Mouse (Mus musculus) bone marrow, adult 2 months (tissue): ENCODE data around the gene Olfr437. TPM values are rescaled to one million over a fixed set of nuclear protein-coding genes. Genes with fewer than 3 reads are reported as not detected.
"Not testable (repeated sequence)": the region's sequence is repeated elsewhere in the genome, so short reads cannot be mapped to it uniquely, and the experiment has no call there.

Source experiments
- H3K27ac ChIP-seq: fragments of 200-500 bp; 2 replicates; pipeline ENCODE4 v1.5.1; 2012; ENCODE audit warnings: low read depth, mild to moderate bottlenecking, control low read depth, inconsistent platforms, low read length; ENCODE audit not compliant: control insufficient read depth, poor library complexity, insufficient read depth
- H3K4me1 ChIP-seq: fragments of 200-500 bp; 2 replicates; pipeline ENCODE4 v1.6.1; 2011; ENCODE audit warnings: low read length; ENCODE audit not compliant: control insufficient read depth, insufficient read depth
- H3K4me3 ChIP-seq: fragments of 200-500 bp; replicated peaks from 2 replicates; pipeline ENCODE3; 2011; ENCODE audit warnings: mild to moderate bottlenecking, low read depth, low read length, control low read depth; ENCODE audit not compliant: control insufficient read depth
- CTCF ChIP-seq: fragments of 200-500 bp; IDR thresholded peaks from 2 replicates; pipeline ENCODE4 v1.5.1; 2011; ENCODE audit warnings: low read length, control low read depth; ENCODE audit not compliant: control insufficient read depth, insufficient read depth
- POLR2A ChIP-seq: fragments of 200-500 bp; IDR thresholded peaks from 2 replicates; pipeline ENCODE4 v1.6.1; 2011; ENCODE audit warnings: low read depth, mild to moderate bottlenecking, control low read depth, low read length, borderline replicate concordance; ENCODE audit not compliant: control insufficient read depth
- WGBS: fragments of 180-500 bp; shearing (Covaris S2); methylation state at CpG from one replicate; pipeline ENCODE4 v1.1.7; 2018; 5-methylcytosine and 5-hydroxymethylcytosine counted together
- polyA plus RNA-seq: library from polyadenylated mRNA; stranded (reverse); fragments of >200 nt; gene quantifications from 2 replicates; pipeline ENCODE4 v1.2.4, GENCODE M21; 2011; ENCODE audit warnings: low replicate concordance; ENCODE audit not compliant: missing spikeins, insufficient read depth, insufficient read length

Olfr437 gene
- polyA plus RNA-seq = not detected in 2 replicates

- H3K4me3 ChIP-seq = no peak within 1 kb of the TSS
- no peak within 1 kb of the TSS for H3K27ac ChIP-seq
- no peaks in the 10 kb centered on the region for H3K4me1 ChIP-seq
- no peak for TF ChIP-seq CTCF
- TF ChIP-seq POLR2A = no peak
- WGBS = 56% methylated on average over 3 of the region's 3 CpGs
Measured at GRCm38 (mm10) chr6:43162982-43163381, at the start of gene Olfr437. Gene Olfr437, plus strand, starts transcription at chr6:43163282.

DNA sequence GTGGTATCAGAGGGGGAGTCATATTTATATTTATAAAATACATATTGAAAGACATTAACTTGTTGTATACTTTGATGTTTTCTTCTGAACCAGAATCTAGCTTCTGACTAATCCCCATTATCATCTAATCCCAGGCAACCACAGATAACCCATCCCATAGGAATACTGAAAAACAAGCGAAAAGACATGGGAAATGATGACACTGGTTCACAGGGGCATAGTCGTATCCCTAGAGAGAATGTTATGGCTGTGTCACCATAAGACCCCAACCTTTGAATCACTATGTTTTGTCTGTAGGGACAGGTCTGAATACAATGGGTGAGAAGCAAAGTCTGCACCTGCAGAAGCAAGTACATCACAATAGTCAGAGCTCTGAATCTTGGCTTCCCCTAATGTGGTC is 16.8 kb upstream of the Olfr437 start, which contains the start of gene Olfr237-ps1:
TSS of gene Olfr237-ps1 (plus strand) at position 301 of the 400 bp plus-strand sequence.
- not testable (repeated sequence) for H3K4me3 ChIP-seq, H3K27ac ChIP-seq, H3K4me1 ChIP-seq
- 71% methylated on average over 2 of the region's 2 CpGs for WGBS

DNA sequence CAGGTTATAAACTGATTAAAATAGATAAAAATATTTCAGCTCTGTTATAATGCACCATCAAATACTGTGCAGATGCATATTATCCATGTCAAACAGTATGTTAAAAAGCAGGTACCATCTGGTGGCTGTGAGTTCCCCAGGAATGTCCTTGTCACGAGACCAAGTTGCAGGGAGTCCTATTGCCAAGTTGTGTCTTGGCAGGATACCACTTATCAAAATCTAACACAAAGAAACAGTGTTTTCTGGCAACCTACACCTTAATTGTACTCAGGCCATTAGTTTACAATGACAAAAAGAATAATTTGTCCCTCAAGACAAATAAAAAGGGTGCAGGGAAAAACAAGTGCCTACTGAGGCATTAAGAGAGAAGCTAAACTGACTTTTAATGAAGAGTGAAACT is 3.6 kb upstream of the Olfr437 start:
- Histone ChIP-seq H3K27ac (no peak overlapping the region), H3K4me3 (no peak overlapping the region), H3K4me1 (no peaks in the 10 kb centered on the region)
- no peak for TF ChIP-seq CTCF
- no peak for TF ChIP-seq POLR2A
- 64% methylated on average over 1 of the region's 1 CpGs for WGBS

DNA sequence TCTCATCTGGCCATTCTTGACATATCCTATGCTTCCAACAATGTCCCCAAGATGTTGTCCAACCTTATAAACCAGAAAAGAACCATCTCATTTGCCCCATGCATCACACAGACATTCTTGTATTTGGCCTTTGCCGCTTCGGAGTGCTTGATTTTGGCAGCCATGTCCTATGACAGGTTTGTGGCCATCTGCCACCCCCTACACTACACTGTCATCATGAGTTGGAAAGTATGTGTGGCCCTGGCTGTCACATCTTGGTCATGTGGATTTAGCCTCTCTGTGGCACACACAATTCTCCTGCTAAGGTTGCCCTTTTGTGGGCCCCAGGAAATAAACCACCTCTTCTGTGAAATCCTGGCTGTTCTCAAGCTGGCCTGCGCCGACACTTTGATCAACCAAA is 4.2 kb downstream of the Olfr437 start:
- no peak overlapping the region for H3K27ac ChIP-seq
- H3K4me3 ChIP-seq = no peak overlapping the region
- TF ChIP-seq POLR2A = no peak
- no peak for TF ChIP-seq CTCF
- 79% methylated on average over 4 of the region's 4 CpGs for WGBS
- no peaks in the 10 kb centered on the region for H3K4me1 ChIP-seq

DNA sequence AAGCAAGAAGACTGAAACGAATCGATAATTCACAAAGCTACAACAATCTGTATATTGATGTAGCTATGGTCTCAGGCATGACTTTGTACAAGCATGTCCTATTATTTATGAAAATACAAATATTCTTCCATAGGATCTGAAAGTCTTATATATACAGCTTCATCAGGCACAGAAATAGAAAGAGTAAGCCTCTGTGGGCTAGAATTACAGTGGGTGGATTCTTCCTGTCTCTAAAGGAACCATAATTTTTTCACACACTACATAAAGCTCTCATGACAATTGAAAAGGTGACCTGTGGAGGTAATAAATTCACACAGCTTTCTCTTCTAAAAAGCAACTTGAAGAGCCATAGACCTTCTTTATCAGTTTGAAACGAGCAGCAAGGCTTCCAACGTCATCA is 8.8 kb downstream of the Olfr437 start, which contains the start of gene Olfr13:
TSS of gene Olfr13 (plus strand) at position 301 of the 400 bp plus-strand sequence.
- Histone ChIP-seq H3K27ac (no peak within 1 kb of the TSS), H3K4me1 (no peaks in the 10 kb centered on the region), H3K4me3 (no peak within 1 kb of the TSS)
- TF ChIP-seq CTCF = no peak
- TF ChIP-seq POLR2A = no peak
- 64% methylated on average over 4 of the region's 4 CpGs for WGBS

DNA sequence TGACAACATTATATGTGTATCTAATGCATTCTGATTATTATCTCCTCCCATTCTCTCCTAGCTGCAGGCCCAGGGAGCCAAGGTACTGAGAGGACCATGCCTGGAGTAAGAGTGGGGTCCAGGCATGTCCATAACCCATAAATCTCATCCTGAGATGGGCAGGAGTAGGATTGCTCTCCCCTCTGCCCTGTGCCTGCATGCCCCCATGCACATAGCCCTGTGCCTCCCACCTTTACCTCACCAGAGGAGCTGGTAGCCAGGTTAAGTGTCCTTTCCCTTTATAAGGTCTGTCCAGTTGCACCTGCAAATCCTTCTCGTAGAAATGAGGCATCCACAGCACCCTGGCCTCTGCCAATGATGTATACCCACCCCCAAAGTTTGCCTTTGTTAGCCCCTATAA is 15.0 kb downstream of the Olfr437 start:
- Histone ChIP-seq H3K4me3 (no peak overlapping the region), H3K27ac (no peak overlapping the region), H3K4me1 (no peaks in the 10 kb centered on the region)
- TF ChIP-seq CTCF (no peak), POLR2A (no peak)
- WGBS = 46% methylated on average over 1 of the region's 1 CpGs

- H3K4me3 ChIP-seq = no peak overlapping the region
- no peak overlapping the region for H3K27ac ChIP-seq
- TF ChIP-seq POLR2A (no peak), CTCF (no peak)
- no peaks in the 10 kb centered on the region for H3K4me1 ChIP-seq
- WGBS = 65% methylated on average over 6 of the region's 6 CpGs
Measured at GRCm38 (mm10) chr6:43178584-43179501, 15.8 kb downstream of the Olfr437 start.

- TF ChIP-seq CTCF (no peak), POLR2A (no peak)
- Histone ChIP-seq H3K27ac (no peak overlapping the region), H3K4me1 (no peaks in the 10 kb centered on the region), H3K4me3 (no peak overlapping the region)
- WGBS = 75% methylated on average over 3 of the region's 3 CpGs
Measured at GRCm38 (mm10) chr6:43190986-43191385, 27.9 kb downstream of the Olfr437 start.

DNA sequence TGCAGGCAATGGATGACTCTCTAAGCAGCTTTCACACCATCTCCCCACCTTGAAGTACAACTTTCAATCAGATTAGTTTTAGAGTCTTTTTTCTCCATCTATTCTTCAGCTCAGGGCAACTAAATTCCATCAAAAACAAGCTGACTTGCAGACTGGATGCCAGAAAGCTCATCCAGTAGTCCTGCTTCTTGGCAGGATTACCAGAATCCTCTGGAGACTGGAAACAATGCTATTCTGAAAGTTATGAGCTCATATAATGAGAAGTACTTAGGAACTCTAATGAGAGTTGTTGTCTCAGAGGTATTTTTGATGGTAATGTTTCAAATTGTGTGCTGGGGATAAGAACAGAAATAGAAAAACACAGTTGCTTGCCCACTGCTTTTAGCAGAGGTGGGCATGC is 33.7 kb downstream of the Olfr437 start, which contains the start of gene Olfr435:
TSS of gene Olfr435 (plus strand) at position 366 of the 400 bp plus-strand sequence.
- TF ChIP-seq CTCF = no peak
- TF ChIP-seq POLR2A = no peak
- H3K4me1 ChIP-seq = no peaks in the 10 kb centered on the region
- no peak within 1 kb of the TSS for H3K27ac ChIP-seq
- H3K4me3 ChIP-seq = no peak within 1 kb of the TSS
